Mouse (Mus musculus) ES-E14 (cell line): ENCODE measurements around the gene Dph2. TPM values are rescaled to one million over a fixed set of nuclear protein-coding genes. Genes with fewer than 3 reads are reported as not detected.

Source experiments
- DNase-seq: peaks from one replicate; pipeline ENCODE4 v3.0.0-alpha.2; 2013; ENCODE audit warnings: low read depth, low spot score
- H3K27ac ChIP-seq: 2 replicates; pipeline ENCODE4 v1.5.1; 2012; ENCODE audit warnings: low read depth, mild to moderate bottlenecking, low read length, moderate library complexity, mixed read lengths; ENCODE audit not compliant: poor library complexity, insufficient read depth, severe bottlenecking
- H3K36me3 ChIP-seq: 2 replicates; pipeline ENCODE4 v1.6.1; 2012; ENCODE audit warnings: mild to moderate bottlenecking, low read length, moderate library complexity, mixed read lengths; ENCODE audit not compliant: control insufficient read depth, poor library complexity, insufficient read depth, severe bottlenecking
- H3K4me1 ChIP-seq, 2 experiments: fragments of 150-350 bp in 1 of 2; sonication (generic) in 1 of 2; 2 replicates each; pipeline ENCODE4 v1.6.1; 2012; ENCODE audit warnings: low read length in 2 of 2, mild to moderate bottlenecking in 1 of 2, mixed read lengths in 1 of 2; ENCODE audit not compliant: control insufficient read depth in 2 of 2, insufficient read depth in 2 of 2, poor library complexity in 1 of 2
- H3K4me3 ChIP-seq, 2 experiments: fragments of 150-350 bp in 1 of 2; sonication (generic) in 1 of 2; 2 replicates each; pipeline ENCODE4 v1.5.1; 2012; ENCODE audit warnings: low read length in 2 of 2, low read depth in 1 of 2, mild to moderate bottlenecking in 1 of 2, mixed read lengths in 1 of 2; ENCODE audit not compliant: insufficient read depth in 1 of 2, poor library complexity in 1 of 2, severe bottlenecking in 1 of 2
- H3K9ac ChIP-seq: 2 replicates; pipeline ENCODE4 v1.6.1; 2012; ENCODE audit warnings: low read depth, mild to moderate bottlenecking, low read length, mixed read lengths; ENCODE audit not compliant: poor library complexity, insufficient read depth, severe bottlenecking
- H3K9me3 ChIP-seq: fragments of 150-350 bp; sonication (generic); 2 replicates; pipeline ENCODE4 v1.6.1; 2012; ENCODE audit warnings: low read depth, mild to moderate bottlenecking, low read length; ENCODE audit not compliant: control insufficient read depth, insufficient read depth
- CHD2 ChIP-seq: IDR thresholded peaks from 2 replicates; pipeline ENCODE4 v1.6.1; 2014; ENCODE audit warnings: mild to moderate bottlenecking, low read depth, low read length, inconsistent platforms
- HCFC1 ChIP-seq: IDR thresholded peaks from 2 replicates; pipeline ENCODE4 v1.6.1; 2012; ENCODE audit warnings: low read length, inconsistent platforms, borderline replicate concordance; ENCODE audit not compliant: insufficient read depth
- MAFK ChIP-seq: IDR thresholded peaks from 2 replicates; pipeline ENCODE4 v1.6.1; 2014; ENCODE audit warnings: mild to moderate bottlenecking, low read depth, low read length, inconsistent platforms; ENCODE audit not compliant: insufficient read depth
- ZC3H11A ChIP-seq: IDR thresholded peaks from 2 replicates; pipeline ENCODE4 v1.6.1; 2012; ENCODE audit warnings: low read depth, mild to moderate bottlenecking, inconsistent platforms, low read length, borderline replicate concordance
- ZNF384 ChIP-seq: IDR thresholded peaks from 2 replicates; pipeline ENCODE4 v1.6.1; 2012; ENCODE audit warnings: low read depth, low read length, inconsistent platforms
- in situ Hi-C, 2 experiments: fragments of 600-800 bp; cut with MboI; formaldehyde crosslinking; loops; one replicate each; pipeline ENCODE4 v1.15.1; 2025; ENCODE audit warnings: low sequenced_read_pairs in 2 of 2, inconsistent platforms in 1 of 2; ENCODE audit not compliant: unreplicated experiment in 2 of 2
- total RNA-seq: library from RNA; depleted of rRNA; stranded (reverse); fragments of 300-350 nt; gene quantifications from 2 replicates; pipeline ENCODE4 v1.2.3, GENCODE M21; 2012

Dph2 gene
- total RNA-seq, 1 experiment, result 25.1 TPM

DNA sequence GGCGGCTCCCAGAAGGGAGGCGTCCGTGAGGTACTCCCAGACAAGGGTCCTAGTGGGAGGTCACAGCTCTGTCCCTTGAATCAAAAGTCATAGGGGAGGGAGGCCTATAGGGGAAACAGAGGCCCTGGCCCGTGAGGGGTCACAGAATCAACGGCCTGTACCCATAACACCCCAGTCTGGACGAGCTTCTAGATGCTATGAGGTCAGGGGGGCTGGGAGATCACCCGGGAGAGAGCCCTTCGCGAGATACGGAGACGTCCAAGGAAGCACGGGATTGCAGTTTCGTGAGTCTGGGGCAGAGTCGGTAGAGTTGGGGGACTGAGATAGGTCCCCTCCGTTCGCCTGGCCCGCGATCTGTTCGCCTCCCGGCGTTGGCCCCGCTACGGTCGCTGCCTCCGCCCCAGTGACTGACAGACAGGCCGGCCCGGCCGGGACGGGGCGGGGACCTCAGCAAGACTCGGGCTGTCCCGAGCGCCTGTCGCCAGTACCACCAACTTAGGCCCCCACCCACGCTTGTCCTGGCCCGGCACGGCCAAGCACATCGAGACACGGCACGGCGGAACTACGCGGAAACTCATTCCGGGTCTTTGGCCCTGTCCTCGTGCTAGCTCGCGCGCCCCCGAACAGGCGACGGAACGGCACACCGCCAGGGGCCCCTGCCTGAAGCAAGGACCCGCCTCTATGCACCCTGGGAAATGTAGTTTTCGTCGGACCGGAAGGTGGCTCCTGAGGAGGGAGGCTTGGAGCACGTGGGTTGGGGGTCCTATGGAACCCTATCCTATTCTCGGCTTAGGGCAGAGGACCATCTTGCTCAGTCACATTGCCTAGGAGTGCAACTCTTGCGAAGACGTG is 23.0 kb upstream of the Dph2 start, which contains the start of gene Ipo13:
Gene Ipo13, minus strand, starts transcription at position 409 of the 852 bp plus-strand sequence.
- H3K4me1 ChIP-seq, result peaks cover 0 to 10% of the 10 kb centered on the region in 2 experiments; a peak in 2 of 4 replicates
- H3K9me3 ChIP-seq, result no peaks in the 10 kb centered on the region
- DNase-seq, result peak; percentile 90
- peak within 1 kb of the TSS; percentile 95 for H3K9ac ChIP-seq
- peak within 1 kb of the TSS; percentile 69 to 91 for H3K4me3 ChIP-seq
- in situ Hi-C loops, result no loop called here
- H3K27ac ChIP-seq, result peak within 1 kb of the TSS; percentile 89
- peaks cover 12% of the 10 kb centered on the region for H3K36me3 ChIP-seq
- TF ChIP-seq HCFC1, result peak; percentile 97
- no peak for TF ChIP-seq CHD2
- TF ChIP-seq ZC3H11A, result no peak
- no peak for TF ChIP-seq MAFK
- TF ChIP-seq ZNF384, result no peak

GRCm38 (mm10) chr4:117914031-117914430 is 22.2 kb upstream of the Dph2 start:
- peak overlapping the region; percentile 69 to 91 for H3K4me3 ChIP-seq
- in situ Hi-C loops, result no loop called here
- no peak overlapping the region; the same call in 1 of the 2 replicates for H3K27ac ChIP-seq
- H3K9ac ChIP-seq, result peak overlapping the region; percentile 95
- TF ChIP-seq ZC3H11A, result no peak
- TF ChIP-seq ZNF384, result no peak
- no peak for TF ChIP-seq MAFK
- no peak for TF ChIP-seq HCFC1
- DNase-seq, result no peak
- peaks cover 12% of the 10 kb centered on the region for H3K36me3 ChIP-seq
- peaks cover 0 to 10% of the 10 kb centered on the region in 2 experiments; a peak in 2 of 4 replicates for H3K4me1 ChIP-seq
- no peaks in the 10 kb centered on the region for H3K9me3 ChIP-seq

DNA sequence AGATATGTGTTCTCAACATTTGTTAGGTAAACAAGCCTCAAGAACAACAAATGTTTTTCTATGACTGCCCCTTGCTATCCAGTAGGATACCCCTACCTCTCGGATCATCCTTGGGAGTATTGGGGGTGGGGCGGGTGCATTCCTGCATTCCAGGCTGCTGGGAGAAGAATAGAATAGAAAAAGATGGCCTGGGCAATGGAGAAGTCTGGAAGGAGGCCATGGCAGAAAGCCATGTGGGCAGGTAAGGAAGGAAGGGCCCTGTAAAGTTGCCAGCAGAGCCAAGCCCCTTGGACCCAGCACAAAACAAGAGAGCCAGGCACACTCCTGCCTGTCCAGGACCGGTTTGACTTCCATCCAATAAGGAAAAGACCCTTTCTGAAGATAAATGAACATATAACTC is 21.6 kb upstream of the Dph2 start:
- in situ Hi-C loops, result no loop called here
- Histone ChIP-seq H3K9ac (peak overlapping the region; percentile 95; the same call in 1 of the 2 replicates), H3K27ac (no peak overlapping the region), H3K9me3 (no peaks in the 10 kb centered on the region), H3K4me1 (peaks cover 0 to 10% of the 10 kb centered on the region in 2 experiments; a peak in 2 of 4 replicates), H3K36me3 (peaks cover 12% of the 10 kb centered on the region), H3K4me3 (peak overlapping the region in 1 of 2 experiments; percentile 91; a peak in 1 of 4 replicates)
- TF ChIP-seq ZNF384 (no peak), HCFC1 (no peak), MAFK (no peak), CHD2 (no peak), ZC3H11A (no peak)
- no peak for DNase-seq

GRCm38 (mm10) chr4:117912685-117913273 is 20.9 kb upstream of the Dph2 start:
- Histone ChIP-seq H3K4me1 (peaks cover 0 to 10% of the 10 kb centered on the region in 2 experiments; a peak in 2 of 4 replicates), H3K4me3 (no peak overlapping the region), H3K9ac (no peak overlapping the region), H3K36me3 (peaks cover 15% of the 10 kb centered on the region), H3K9me3 (no peaks in the 10 kb centered on the region), H3K27ac (no peak overlapping the region)
- DNase-seq, result no peak
- TF ChIP-seq HCFC1 (no peak), MAFK (no peak), CHD2 (no peak), ZNF384 (no peak), ZC3H11A (no peak)
- in situ Hi-C loops, result no loop called here

GRCm38 (mm10) chr4:117912131-117912561 is 20.3 kb upstream of the Dph2 start:
- Histone ChIP-seq H3K4me3 (no peak overlapping the region), H3K36me3 (peaks cover 19% of the 10 kb centered on the region), H3K9ac (no peak overlapping the region), H3K27ac (no peak overlapping the region), H3K4me1 (peaks cover 0 to 10% of the 10 kb centered on the region in 2 experiments; a peak in 2 of 4 replicates), H3K9me3 (no peaks in the 10 kb centered on the region)
- TF ChIP-seq HCFC1 (no peak), MAFK (peak; percentile 74)
- in situ Hi-C loops, result no loop called here
- DNase-seq, result no peak
